Comparison of ENCODE assay signal across 22 mouse cellular contexts in the genomic region with DNA sequence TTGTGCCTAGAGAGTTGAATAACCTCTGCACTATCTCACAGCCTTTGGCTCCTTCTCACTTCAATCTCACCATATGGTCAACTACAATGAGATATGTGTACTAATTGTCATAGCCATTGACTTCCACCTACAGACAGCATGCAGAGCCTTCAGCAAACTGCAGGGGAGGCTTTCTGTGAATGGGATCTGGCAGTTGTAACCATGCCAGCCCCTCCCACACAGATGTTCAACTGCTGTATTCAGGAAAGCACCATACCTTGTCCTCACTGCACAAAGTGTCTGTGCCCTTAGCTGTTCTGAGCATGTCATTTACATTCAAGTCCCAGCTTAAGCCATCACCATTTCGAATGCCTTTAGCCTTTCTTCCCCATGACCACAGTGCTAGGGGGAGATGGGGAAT. TPM values are rescaled to one million over a fixed set of nuclear protein-coding genes. Genes with fewer than 3 reads are reported as not detected.
DNase-seq lines count a peak whose midpoint lies in the region; ATAC-seq and TF ChIP-seq lines count a peak whose summit lies in the region.
"Had no signal": no experiment of that assay in that cellular context is flagged by ENCODE, and none has a peak within 500 bp of the region (broad histone marks: within the 10 kb centered on the region; RNA-seq: fewer than 3 reads in every experiment).

No protein-coding gene starts in this region.

- no peaks in the 10 kb centered on the region for H3K9me3 ChIP-seq in hindbrain, embryonic 13.5 days
- H3K9me3 ChIP-seq in hindbrain, embryonic 16.5 days (ENCODE audit: control insufficient read depth, low read length), result no peaks in the 10 kb centered on the region
- H3K9me3 ChIP-seq in liver, postnatal 0 days (ENCODE audit: low read length), result no peaks in the 10 kb centered on the region
- no peaks in the 10 kb centered on the region for H3K9me3 ChIP-seq in limb, embryonic 10.5 days (replicated peaks)
- H3K9me3 ChIP-seq: embryonic facial prominence, embryonic 13.5 days; forebrain, embryonic 12.5 days; G1E; heart, embryonic 15.5 days had no signal

- H3K36me3 ChIP-seq in hindbrain, embryonic 13.5 days, result no peaks in the 10 kb centered on the region
- no peaks in the 10 kb centered on the region for H3K36me3 ChIP-seq in hindbrain, embryonic 16.5 days (ENCODE audit: control insufficient read depth, insufficient read depth, low read length)
- no peaks in the 10 kb centered on the region for H3K36me3 ChIP-seq in liver, postnatal 0 days (replicated peaks; ENCODE audit: insufficient read depth, low read length)
- no peaks in the 10 kb centered on the region for H3K36me3 ChIP-seq in limb, embryonic 10.5 days
- H3K36me3 ChIP-seq: embryonic facial prominence, embryonic 13.5 days; forebrain, embryonic 12.5 days; G1E; heart, embryonic 15.5 days had no signal

- H3K9ac ChIP-seq in hindbrain, embryonic 13.5 days, result no peak overlapping the region
- H3K9ac ChIP-seq in hindbrain, embryonic 16.5 days (ENCODE audit: low read depth, low read length), result no peak overlapping the region
- H3K9ac ChIP-seq in liver, postnatal 0 days (replicated peaks), result no peak overlapping the region
- H3K9ac ChIP-seq: embryonic facial prominence, embryonic 13.5 days; forebrain, embryonic 12.5 days; heart, embryonic 15.5 days had no signal

- no peak overlapping the region for H3K4me2 ChIP-seq in hindbrain, embryonic 13.5 days
- H3K4me2 ChIP-seq in hindbrain, embryonic 16.5 days (ENCODE audit: low read length), result no peak overlapping the region
- no peak overlapping the region for H3K4me2 ChIP-seq in liver, postnatal 0 days (ENCODE audit: low read depth, low read length)
- H3K4me2 ChIP-seq: embryonic facial prominence, embryonic 13.5 days; forebrain, embryonic 12.5 days; heart, embryonic 11.5 days; heart, embryonic 15.5 days had no signal

- no peak overlapping the region for H3K27ac ChIP-seq in hindbrain, embryonic 13.5 days
- no peak overlapping the region for H3K27ac ChIP-seq in hindbrain, embryonic 16.5 days (ENCODE audit: low read depth, low read length)
- H3K27ac ChIP-seq in liver, postnatal 0 days (ENCODE audit: low read depth), result peak overlapping the region; percentile 60
- H3K27ac ChIP-seq in limb, embryonic 10.5 days, result no peak overlapping the region
- H3K27ac ChIP-seq: embryonic facial prominence, embryonic 13.5 days; forebrain, embryonic 12.5 days; heart, adult 2 months; heart, embryonic 15.5 days; hindbrain, postnatal 0 days had no signal

- H3K27me3 ChIP-seq in hindbrain, embryonic 13.5 days, result no peaks in the 10 kb centered on the region
- no peaks in the 10 kb centered on the region for H3K27me3 ChIP-seq in hindbrain, embryonic 16.5 days (replicated peaks; ENCODE audit: control insufficient read depth, insufficient read depth, low read length)
- no peaks in the 10 kb centered on the region for H3K27me3 ChIP-seq in liver, postnatal 0 days (ENCODE audit: insufficient read depth, low read length)
- no peaks in the 10 kb centered on the region for H3K27me3 ChIP-seq in limb, embryonic 10.5 days (ENCODE audit: low read depth, poor library complexity, severe bottlenecking)
- H3K27me3 ChIP-seq: embryonic facial prominence, embryonic 13.5 days; forebrain, embryonic 12.5 days; heart, embryonic 15.5 days had no signal

- ATAC-seq in hindbrain, embryonic 13.5 days (ENCODE audit: low FRiP score), result 0 out of 2 replicates have a peak, but pooled peaks have one; percentile 49
- ATAC-seq in hindbrain, embryonic 16.5 days, result no peak
- peak; percentile 64 for ATAC-seq in liver, postnatal 0 days
- ATAC-seq: activated CD4-positive, CD25-positive, alpha-beta regulatory T cell, adult 4 months; forebrain, embryonic 16.5 days; hindbrain, postnatal 0 days had no signal

- no peak for TF ChIP-seq CTCF in liver, postnatal 0 days (IDR thresholded peaks at IDR 0.05; ENCODE audit: low read depth)

- no peaks in the 10 kb centered on the region for H3K4me1 ChIP-seq in hindbrain, embryonic 13.5 days (replicated peaks)
- H3K4me1 ChIP-seq in hindbrain, embryonic 16.5 days (ENCODE audit: control insufficient read depth, insufficient read depth, low read depth, low read length), result no peaks in the 10 kb centered on the region
- H3K4me1 ChIP-seq in liver, postnatal 0 days (ENCODE audit: insufficient read depth), result peaks cover 6% of the 10 kb centered on the region
- H3K4me1 ChIP-seq in limb, embryonic 10.5 days, result no peaks in the 10 kb centered on the region
- H3K4me1 ChIP-seq: embryonic facial prominence, embryonic 13.5 days; heart, embryonic 15.5 days had no signal

- no peak for TF ChIP-seq EP300 in liver, postnatal 0 days (IDR thresholded peaks at IDR 0.05; ENCODE audit: low read depth)

- WGBS in hindbrain, embryonic 13.5 days, result 60% methylated on average over 1 of the region's 1 CpGs
- 76% methylated on average over 1 of the region's 1 CpGs for WGBS in hindbrain, embryonic 16.5 days
- 86% methylated on average over 1 of the region's 1 CpGs for WGBS in liver, postnatal 0 days (ENCODE audit: insufficient replicate concordance)
- WGBS in limb, embryonic 10.5 days, result 73% methylated on average over 1 of the region's 1 CpGs

- H3K4me3 ChIP-seq in hindbrain, embryonic 13.5 days, result no peak overlapping the region
- no peak overlapping the region for H3K4me3 ChIP-seq in hindbrain, embryonic 16.5 days (ENCODE audit: low read length)
- no peak overlapping the region for H3K4me3 ChIP-seq in liver, postnatal 0 days (ENCODE audit: low read depth, low read length)
- no peak overlapping the region for H3K4me3 ChIP-seq in limb, embryonic 10.5 days
- H3K4me3 ChIP-seq: embryonic facial prominence, embryonic 13.5 days; forebrain, embryonic 12.5 days; heart, adult 2 months; heart, embryonic 15.5 days had no signal

- no peak for DNase-seq in liver, postnatal 0 days
- no peak for DNase-seq in liver
- DNase-seq in NIH3T3 (ENCODE audit: low read depth), result peak; percentile 56
- DNase-seq in thymus, postnatal 25 days, result no peak
- DNase-seq in limb, embryonic 10.5 days (ENCODE audit: low spot score), result no peak
- DNase-seq: adrenal gland, postnatal 14 days; cerebellum, adult 11-12 months; cerebellum, adult 9-10 months; cerebellum, postnatal 25 days; gastrocnemius, postnatal 14 days; heart, adult 2 months; heart, postnatal 14 days had no signal

RNA-seq across cellular contexts. Expression of a gene that starts 14.2 kb away (rescaled TPM):
- polyA plus RNA-seq in hindbrain, embryonic 13.5 days (2015; fragmentation: Nextera tagmentation; extraction: Ambion mirVana), result 1.7 and 1.9 TPM in 2 replicates
- polyA plus RNA-seq in hindbrain, embryonic 16.5 days (2015; fragmentation: Nextera tagmentation; extraction: Ambion mirVana), result 1.8 and 2.2 TPM in 2 replicates
- 7.2 and 8.2 TPM in 2 replicates for polyA plus RNA-seq in liver, postnatal 0 days (2015; fragmentation: Nextera tagmentation; extraction: Ambion mirVana)
- 8.4 and 11.5 TPM in 2 replicates for polyA plus RNA-seq in limb, embryonic 10.5 days (2016; fragmentation: Nextera tagmentation; extraction: Ambion mirVana)
- polyA plus RNA-seq: activated CD4-positive, CD25-positive, alpha-beta regulatory T cell, adult 4 months; G1E had no signal
